Mouse (Mus musculus) MEL (cell line): ENCODE results near the gene Syne2.

Experiments used
- CTCF ChIP-seq, 3 experiments: IDR thresholded peaks in 2 of 3; conservative IDR thresholded peaks in 1 of 3; 2 replicates each; pipeline ENCODE4 v1.5.1; 2011 to 2012; ENCODE audit warnings: low read length in 3 of 3, low read depth in 2 of 3, mild to moderate bottlenecking in 2 of 3, improper control_type of control experiment in 1 of 3, inconsistent platforms in 1 of 3, mixed read lengths in 1 of 3, moderate library complexity in 1 of 3; ENCODE audit not compliant: control insufficient read depth in 1 of 3, insufficient read depth in 1 of 3, poor library complexity in 1 of 3, severe bottlenecking in 1 of 3
- EP300 ChIP-seq, 2 experiments: IDR thresholded peaks; 2 replicates each; pipeline ENCODE4 v1.6.1; 2011; ENCODE audit warnings: improper control_type of control experiment in 2 of 2, low read length in 2 of 2, low read depth in 1 of 2, mild to moderate bottlenecking in 1 of 2
- GABPA ChIP-seq: IDR thresholded peaks from 2 replicates; pipeline ENCODE4 v1.6.1; 2012; ENCODE audit warnings: low read depth, mild to moderate bottlenecking, inconsistent platforms, low read length, improper control_type of control experiment, moderate library complexity
- HCFC1 ChIP-seq: IDR thresholded peaks from 2 replicates; pipeline ENCODE4 v1.6.1; 2012; ENCODE audit warnings: low read depth, mild to moderate bottlenecking, inconsistent platforms, low read length, improper control_type of control experiment, moderate library complexity
- MAFK ChIP-seq: IDR thresholded peaks from 2 replicates; pipeline ENCODE4 v1.6.1; 2011; ENCODE audit warnings: low read depth, mild to moderate bottlenecking, low read length, improper control_type of control experiment, borderline replicate concordance
- NRF1 ChIP-seq: IDR thresholded peaks from 2 replicates; pipeline ENCODE4 v1.6.1; 2014; ENCODE audit warnings: low read depth, mild to moderate bottlenecking, inconsistent platforms, low read length, improper control_type of control experiment, moderate library complexity; ENCODE audit not compliant: poor library complexity, insufficient read depth, severe bottlenecking
- POLR2A ChIP-seq, 2 experiments: IDR thresholded peaks; 2 replicates each; pipeline ENCODE4 v1.6.1; 2011 to 2012; ENCODE audit warnings: low read length in 2 of 2, mild to moderate bottlenecking in 2 of 2, control low read depth in 1 of 2, improper control_type of control experiment in 1 of 2, low read depth in 1 of 2, moderate library complexity in 1 of 2; ENCODE audit not compliant: control insufficient read depth in 1 of 2, insufficient read depth in 1 of 2, poor library complexity in 1 of 2
- TAL1 ChIP-seq: IDR thresholded peaks from 2 replicates; pipeline ENCODE4 v1.6.1; 2012; ENCODE audit warnings: mild to moderate bottlenecking, inconsistent platforms, low read length, moderate library complexity, mixed read lengths
- TCF12 ChIP-seq: IDR thresholded peaks from 2 replicates; pipeline ENCODE4 v1.6.1; 2014; ENCODE audit warnings: low read depth, mild to moderate bottlenecking, inconsistent platforms, low read length, improper control_type of control experiment, moderate library complexity
- UBTF ChIP-seq: IDR thresholded peaks from 2 replicates; pipeline ENCODE4 v1.6.1; 2012; ENCODE audit warnings: low read depth, mild to moderate bottlenecking, inconsistent platforms, low read length, improper control_type of control experiment, moderate library complexity, borderline replicate concordance; ENCODE audit not compliant: insufficient read depth

DNA sequence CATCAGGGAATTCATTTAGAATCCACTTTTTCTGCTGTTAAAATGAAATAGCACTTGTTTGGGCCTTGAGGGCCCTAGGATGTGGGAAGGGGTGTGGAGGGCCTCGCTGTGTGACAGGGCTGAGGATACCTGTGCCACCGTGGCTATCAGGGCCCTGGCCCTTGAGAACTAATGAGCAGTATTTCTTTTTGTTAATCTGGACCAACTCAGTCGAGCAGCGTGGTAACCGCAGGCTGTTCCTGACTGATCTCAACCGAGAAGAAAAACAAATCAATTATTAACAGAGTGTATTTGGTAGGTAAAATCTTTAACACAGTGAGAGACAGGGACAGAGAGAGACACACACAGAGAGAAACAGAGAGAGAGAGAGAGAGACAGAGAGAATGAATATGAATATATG is 34.5 kb downstream of the Syne2 start:
- TF ChIP-seq CTCF (IDR thresholded peaks at IDR 0.05 in 2 of 3, conservative IDR thresholded peaks at IDR 0.05 in 1 of 3; ENCODE audit: control insufficient read depth in 1 of 3, insufficient read depth in 1 of 3, low read depth in 2 of 3, low read length in 3 of 3, poor library complexity in 1 of 3, severe bottlenecking in 1 of 3) (no peak), EP300 (IDR thresholded peaks at IDR 0.05; ENCODE audit: low read depth in 1 of 2, low read length in 2 of 2) (no peak), POLR2A (IDR thresholded peaks at IDR 0.05; ENCODE audit: control insufficient read depth in 1 of 2, insufficient read depth in 1 of 2, low read depth in 1 of 2, low read length in 2 of 2, poor library complexity in 1 of 2) (no peak), UBTF (no peak), HCFC1 (no peak), MAFK (no peak), NRF1 (no peak), TAL1 (no peak), GABPA (no peak), TCF12 (no peak)
